Mouse (Mus musculus) ES-Bruce4 (cell line): Measurements from ENCODE around the gene Gpr87.

Experiments
- CTCF ChIP-seq: IDR thresholded peaks from one replicate; pipeline ENCODE4 v1.8.1; 2011; ENCODE audit warnings: low read depth, low read length
- EP300 ChIP-seq: IDR thresholded peaks from 2 replicates; pipeline ENCODE4 v1.6.1; 2011; ENCODE audit warnings: low read depth, low read length; ENCODE audit not compliant: insufficient read depth

GRCm38 (mm10) chr3:59160465-59160864, 34.4 kb downstream of the Gpr87 start:
- no peak for TF ChIP-seq CTCF
- TF ChIP-seq EP300: no peak
